Mouse (Mus musculus) liver, adult 2 months (tissue): ENCODE measurements around the gene Smtnl1. TPM values are rescaled to one million over a fixed set of nuclear protein-coding genes. Genes with fewer than 3 reads are reported as not detected.
A peak's percentile ranks its signal among the peaks of the same experiment; 100 is the strongest.

ENCODE experiments used
- DNase-seq: peaks from one replicate; pipeline ENCODE4 v3.0.0-alpha.2; 2011; ENCODE audit warnings: low read depth, low spot score; ENCODE audit errors: extremely low read depth
- H3K27ac ChIP-seq: fragments of 200-500 bp; replicated peaks from 2 replicates; pipeline ENCODE4 v1.5.1; 2012; ENCODE audit warnings: low read depth, mild to moderate bottlenecking, control low read depth, inconsistent platforms, low read length; ENCODE audit not compliant: insufficient read depth
- H3K27me3 ChIP-seq: fragments of 200-500 bp; 2 replicates; pipeline ENCODE4 v1.6.1; 2012; ENCODE audit warnings: mild to moderate bottlenecking, moderate library complexity, low read length, inconsistent platforms; ENCODE audit not compliant: control insufficient read depth, insufficient read depth
- H3K36me3 ChIP-seq: fragments of 200-500 bp; 2 replicates; pipeline ENCODE4 v1.6.1; 2012; ENCODE audit warnings: low read length, inconsistent platforms; ENCODE audit not compliant: control insufficient read depth, insufficient read depth
- H3K4me1 ChIP-seq: fragments of 200-500 bp; 2 replicates; pipeline ENCODE4 v1.6.1; 2011; ENCODE audit warnings: low read length; ENCODE audit not compliant: control insufficient read depth, insufficient read depth
- H3K4me3 ChIP-seq: fragments of 200-500 bp; 2 replicates; pipeline ENCODE4 v1.5.1; 2011; ENCODE audit warnings: low read depth, mild to moderate bottlenecking, control low read depth, low read length, moderate library complexity; ENCODE audit not compliant: insufficient read depth
- H3K79me2 ChIP-seq: fragments of 200-500 bp; 2 replicates; pipeline ENCODE4 v1.6.1; 2012; ENCODE audit warnings: inconsistent platforms, mild to moderate bottlenecking, low read length, moderate library complexity; ENCODE audit not compliant: control insufficient read depth, insufficient read depth
- H3K9ac ChIP-seq: fragments of 200-500 bp; 2 replicates; pipeline ENCODE4 v1.6.1; 2012; ENCODE audit warnings: low read depth, mild to moderate bottlenecking, control low read depth, inconsistent platforms, low read length
- CTCF ChIP-seq: fragments of 200-500 bp; IDR thresholded peaks from 2 replicates; pipeline ENCODE4 v1.5.1; 2011; ENCODE audit warnings: low read depth, low read length, control low read depth
- POLR2A ChIP-seq: fragments of 200-500 bp; IDR thresholded peaks from 2 replicates; pipeline ENCODE4 v1.6.1; 2011; ENCODE audit warnings: low read length, control low read depth; ENCODE audit not compliant: insufficient read depth; ENCODE audit errors: extremely low read depth
- WGBS: fragments of 180-500 bp; shearing (Covaris S2); methylation state at CpG from one replicate; pipeline ENCODE4 v1.1.7; 2018; 5-methylcytosine and 5-hydroxymethylcytosine counted together
- polyA plus RNA-seq: library from polyadenylated mRNA; depleted of rRNA; stranded (reverse); fragments of >200 nt; gene quantifications from 2 replicates; pipeline ENCODE4 v1.2.3, GENCODE M21; 2012
- total RNA-seq: library from RNA; depleted of rRNA; stranded (reverse); fragments of >200 nt; gene quantifications from 2 replicates; pipeline ENCODE4 v1.2.3, GENCODE M21; 2014

Smtnl1 gene
- total and polyA plus RNA-seq, 2 experiments, result 0.18 TPM; not detected in 1

DNA sequence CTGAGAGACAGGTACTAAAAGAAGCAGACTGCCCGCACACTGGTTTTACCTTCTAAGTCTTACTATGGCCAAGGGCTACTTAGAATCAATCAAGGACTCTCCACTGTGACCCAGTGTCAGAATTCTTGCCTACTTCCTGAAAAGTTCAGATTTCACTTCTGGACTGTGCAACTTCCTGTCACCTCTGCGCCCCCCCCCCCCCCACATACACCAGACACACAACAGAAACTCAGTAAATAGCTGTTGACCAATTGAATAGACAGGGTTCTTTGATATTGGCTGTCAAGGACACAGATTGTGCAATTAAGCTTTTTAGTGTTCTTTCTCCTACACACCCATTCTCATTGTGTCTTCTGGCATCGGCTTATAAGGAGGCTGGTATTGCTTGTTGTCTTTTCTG is 34.1 kb downstream of the Smtnl1 start:
- Histone ChIP-seq H3K4me1 (peaks cover 5% of the 10 kb centered on the region), H3K27me3 (no peaks in the 10 kb centered on the region), H3K4me3 (no peak overlapping the region), H3K79me2 (no peaks in the 10 kb centered on the region), H3K9ac (no peak overlapping the region), H3K36me3 (no peaks in the 10 kb centered on the region), H3K27ac (no peak overlapping the region)
- DNase-seq, result peak; percentile 41
- 67% methylated on average over 3 of the region's 3 CpGs for WGBS
- TF ChIP-seq POLR2A (no peak), CTCF (no peak)

- no peak for DNase-seq
- no peaks in the 10 kb centered on the region for H3K79me2 ChIP-seq
- H3K36me3 ChIP-seq, result no peaks in the 10 kb centered on the region
- no peaks in the 10 kb centered on the region for H3K27me3 ChIP-seq
- WGBS, result 77% methylated on average over 3 of the region's 3 CpGs
- H3K4me3 ChIP-seq, result no peak overlapping the region
- H3K9ac ChIP-seq, result no peak overlapping the region
- peaks cover 5% of the 10 kb centered on the region for H3K4me1 ChIP-seq
- TF ChIP-seq POLR2A, result no peak
- TF ChIP-seq CTCF, result no peak
- no peak overlapping the region for H3K27ac ChIP-seq
Observed at GRCm38 (mm10) chr2:84783840-84784566, 38.4 kb downstream of the Smtnl1 start.

DNA sequence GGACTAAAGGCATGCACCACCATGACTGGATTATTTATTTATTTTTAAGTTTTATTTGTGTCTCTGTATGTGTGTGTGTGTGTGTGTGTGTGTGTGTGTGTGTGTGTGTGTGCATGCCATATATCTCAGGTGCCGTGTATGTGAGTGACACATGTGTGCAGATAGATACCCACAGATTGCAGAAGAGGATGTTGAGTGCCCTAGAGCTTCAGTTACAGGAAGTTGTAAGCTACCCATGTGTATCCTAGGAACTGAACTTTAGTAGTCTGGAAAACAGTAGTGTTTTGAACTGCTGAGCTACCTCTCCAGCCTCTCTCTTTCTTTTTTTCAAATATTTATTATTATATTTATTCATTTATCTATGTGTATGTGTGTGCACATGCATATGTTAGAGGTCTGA is 39.1 kb downstream of the Smtnl1 start:
- no peak for DNase-seq
- Histone ChIP-seq H3K36me3 (no peaks in the 10 kb centered on the region), H3K9ac (no peak overlapping the region), H3K79me2 (no peaks in the 10 kb centered on the region), H3K4me3 (no peak overlapping the region), H3K27me3 (no peaks in the 10 kb centered on the region), H3K27ac (no peak overlapping the region), H3K4me1 (peaks cover 5% of the 10 kb centered on the region)
- TF ChIP-seq POLR2A (no peak), CTCF (no peak)
- whole genome bisulfite sequencing, result 91% methylated on average over 1 of the region's 1 CpGs

GRCm38 (mm10) chr2:84779210-84779609 is 43.2 kb downstream of the Smtnl1 start:
- H3K36me3 ChIP-seq, result no peaks in the 10 kb centered on the region
- no peak for TF ChIP-seq POLR2A
- TF ChIP-seq CTCF, result peak; percentile 16; the same call in 1 of the 2 replicates
- no peak overlapping the region for H3K9ac ChIP-seq
- WGBS, result 57% methylated on average over 6 of the region's 6 CpGs
- peaks cover under 1% of the 10 kb centered on the region; the same call in 1 of the 2 replicates for H3K79me2 ChIP-seq
- DNase-seq, result no peak
- H3K27ac ChIP-seq, result no peak overlapping the region
- H3K4me3 ChIP-seq, result no peak overlapping the region
- peaks cover 4% of the 10 kb centered on the region; the same call in 1 of the 2 replicates for H3K4me1 ChIP-seq
- H3K27me3 ChIP-seq, result no peaks in the 10 kb centered on the region

GRCm38 (mm10) chr2:84777706-84778105 is 44.7 kb downstream of the Smtnl1 start:
- Histone ChIP-seq H3K4me1 (peaks cover 11% of the 10 kb centered on the region; the same call in 1 of the 2 replicates), H3K27ac (no peak overlapping the region), H3K9ac (no peak overlapping the region), H3K79me2 (peaks cover 5% of the 10 kb centered on the region; the same call in 1 of the 2 replicates), H3K36me3 (peaks cover 5% of the 10 kb centered on the region; the same call in 1 of the 2 replicates), H3K4me3 (no peak overlapping the region), H3K27me3 (no peaks in the 10 kb centered on the region)
- DNase-seq, result no peak
- WGBS, result 84% methylated on average over 3 of the region's 3 CpGs
- TF ChIP-seq CTCF (no peak), POLR2A (no peak)

- H3K79me2 ChIP-seq, result peaks cover 7% of the 10 kb centered on the region; the same call in 1 of the 2 replicates
- DNase-seq, result peak; percentile 78
- WGBS, result 18% methylated on average over 6 of the region's 6 CpGs
- no peaks in the 10 kb centered on the region for H3K27me3 ChIP-seq
- H3K36me3 ChIP-seq, result peaks cover 17% of the 10 kb centered on the region
- peak overlapping the region; percentile 39 for H3K4me3 ChIP-seq
- TF ChIP-seq POLR2A, result no peak
- no peak for TF ChIP-seq CTCF
- H3K9ac ChIP-seq, result peak overlapping the region; percentile 54
- H3K27ac ChIP-seq, result peak overlapping the region; percentile 96
- peaks cover 11% of the 10 kb centered on the region; the same call in 1 of the 2 replicates for H3K4me1 ChIP-seq
Observed at GRCm38 (mm10) chr2:84775665-84776064, 46.8 kb downstream of the Smtnl1 start.
